Mouse (Mus musculus) heart, adult 18-20 months (tissue): ENCODE data around the gene 2310022A10Rik. TPM values are rescaled to one million over a fixed set of nuclear protein-coding genes. Genes with fewer than 3 reads are reported as not detected.
"Not testable (repeated sequence)": the region's sequence is repeated elsewhere in the genome, so short reads cannot be mapped to it uniquely, and the experiment has no call there.

Source experiments
- DNase-seq, 2 experiments: peaks; one replicate each; pipeline ENCODE4 v3.0.0; 2021 to 2022; ENCODE audit warnings: mixed read lengths in 1 of 2
- total RNA-seq, 2 experiments: library from RNA; stranded (reverse); gene quantifications; 2 replicates each; pipeline ENCODE4 v1.2.3; 2021

Gene 2310022A10Rik
- total RNA-seq, 2 experiments from 2014 or later, result 63.8 to 64.7 TPM

- no peak for DNase-seq
Observed at GRCm38 (mm10) chr7:27612940-27613339, 59.9 kb downstream of the 2310022A10Rik start.

- no peak for DNase-seq
Observed at GRCm38 (mm10) chr7:27613751-27614499, 60.9 kb downstream of the 2310022A10Rik start.

- DNase-seq, result no peak
Observed at GRCm38 (mm10) chr7:27621028-27621427, 68.0 kb downstream of the 2310022A10Rik start.

- DNase-seq, result no peak
Observed at GRCm38 (mm10) chr7:27622234-27622633, 69.2 kb downstream of the 2310022A10Rik start.

- no peak for DNase-seq
Observed at GRCm38 (mm10) chr7:27624967-27625366, 71.9 kb downstream of the 2310022A10Rik start.

- DNase-seq, result no peak
Observed at GRCm38 (mm10) chr7:27627707-27628106, 74.7 kb downstream of the 2310022A10Rik start.

GRCm38 (mm10) chr7:27628190-27628589 lies 75.2 kb downstream of the 2310022A10Rik start:
- peak; percentile 34 to 62 for DNase-seq

- not testable (repeated sequence) for DNase-seq
Observed at GRCm38 (mm10) chr7:27628816-27629215, 75.8 kb downstream of the 2310022A10Rik start.

GRCm38 (mm10) chr7:27631439-27631838 lies 78.4 kb downstream of the 2310022A10Rik start:
- DNase-seq, result no peak

Other genes starting within 250 kb of the 2310022A10Rik start
- 100 to 1,000 TPM; 185 to 206 TPM for gene Ltbp4, start 215.5 kb upstream of the 2310022A10Rik start, total RNA-seq
- 1 to 10 TPM; 5.6 to 6.3 TPM for gene Shkbp1, start 197.2 kb upstream of the 2310022A10Rik start, total RNA-seq
- gene Gm20479, start 195.8 kb upstream of the 2310022A10Rik start, total RNA-seq, result not detected
- gene Sptbn4, start 105.5 kb upstream of the 2310022A10Rik start, total RNA-seq, result under 1 TPM; 0.30 to 0.31 TPM
- 10 to 100 TPM; 32.4 to 34.3 TPM for gene Blvrb, start 105.3 kb upstream of the 2310022A10Rik start, total RNA-seq
- gene Sertad3, start 79.5 kb upstream of the 2310022A10Rik start, total RNA-seq, result 1 to 10 TPM; 3.3 to 4.3 TPM
- gene Sertad1, start 66.3 kb upstream of the 2310022A10Rik start, total RNA-seq, result 1 to 10 TPM; 8.0 to 9.3 TPM
- gene Prx, start 53.9 kb upstream of the 2310022A10Rik start, total RNA-seq, result under 1 TPM; 0.57 to 0.62 TPM
- gene Hipk4, start 30.0 kb upstream of the 2310022A10Rik start, total RNA-seq, result under 1 TPM in 1 of 2 experiments, not detected in 1; 0.10 TPM
- 10 to 100 TPM; 29.8 to 30.9 TPM for gene Pld3, start within 50 bp of the 2310022A10Rik start, total RNA-seq
- gene Akt2, start 38.3 kb downstream of the 2310022A10Rik start, total RNA-seq, result 100 to 1,000 TPM; 168 to 200 TPM
- gene Ttc9b, start 100.7 kb downstream of the 2310022A10Rik start, total RNA-seq, result not detected
- 10 to 100 TPM; 19.1 to 21.7 TPM for gene Map3k10, start 121.4 kb downstream of the 2310022A10Rik start, total RNA-seq
- gene Zfp607b, start 136.1 kb downstream of the 2310022A10Rik start, total RNA-seq, result under 1 TPM; 0.69 to 0.85 TPM
- gene Zfp60, start 178.2 kb downstream of the 2310022A10Rik start, total RNA-seq, result 1 to 10 TPM; 9.0 to 9.1 TPM